Mouse (Mus musculus) adipose tissue, adult 10 weeks (tissue): Measurements from ENCODE around the gene Smarcd1. TPM values are rescaled to one million over a fixed set of nuclear protein-coding genes. Genes with fewer than 3 reads are reported as not detected.

ENCODE experiments used
- polyA plus RNA-seq: library from polyadenylated mRNA; stranded (reverse); fragments of 350-450 nt; fragmentation: Illumina TruSeq; extraction: RNeasy Lipid Tissue Mini Kit (QIAGEN cat#74804); gene quantifications from one replicate; pipeline ENCODE4 v1.2.3, GENCODE M21; 2014; ENCODE audit warnings: low read depth, low replicate concordance

The Smarcd1 gene
- polyA plus RNA-seq, result 17.2 TPM

GRCm38 (mm10) chr15:99701999-99702900 lies at the start of gene Smarcd1:
Gene Smarcd1 (plus strand): TSS chr15:99702129.

GRCm38 (mm10) chr15:99670154-99670821 lies 31.6 kb upstream of the Smarcd1 start, which contains the start of gene Asic1:
Gene Asic1 (plus strand): TSS chr15:99670368.

GRCm38 (mm10) chr15:99705440-99706048 lies 3.6 kb downstream of the Smarcd1 start, which contains the start of gene Gm17349:
Gene Gm17349 (minus strand): TSS chr15:99705490.

GRCm38 (mm10) chr15:99717386-99718334 lies 15.7 kb downstream of the Smarcd1 start, which contains the start of gene Gpd1:
Gene Gpd1 (plus strand): TSS chr15:99717515.

GRCm38 (mm10) chr15:99725341-99726155 lies 23.6 kb downstream of the Smarcd1 start, which contains the start of gene Cox14:
Gene Cox14 (plus strand): TSS chr15:99725618.

Other genes starting within 250 kb of the Smarcd1 start
- 4.5 TPM for gene Nckap5l, start 244.4 kb upstream of the Smarcd1 start, polyA plus RNA-seq
- 7.4 TPM for gene Bcdin3d, start 227.4 kb upstream of the Smarcd1 start, polyA plus RNA-seq
- gene Faim2, start 174.0 kb upstream of the Smarcd1 start, polyA plus RNA-seq, result 25.0 TPM
- gene Aqp2, start 123.1 kb upstream of the Smarcd1 start, polyA plus RNA-seq, result 1.2 TPM
- gene Aqp5, start 111.3 kb upstream of the Smarcd1 start, polyA plus RNA-seq, result 2.5 TPM
- 7.6 TPM for gene Aqp6, start 100.7 kb upstream of the Smarcd1 start, polyA plus RNA-seq
- gene Racgap1, start 50.5 kb upstream of the Smarcd1 start, polyA plus RNA-seq, result 4.6 TPM
- gene Asic1, start 31.8 kb upstream of the Smarcd1 start, polyA plus RNA-seq, result not detected
- not detected for gene Gm17349, start 3.4 kb downstream of the Smarcd1 start, polyA plus RNA-seq
- 164 TPM for gene Gpd1, start 15.4 kb downstream of the Smarcd1 start, polyA plus RNA-seq
- gene Cox14, start 23.5 kb downstream of the Smarcd1 start, polyA plus RNA-seq, result 110 TPM
- gene Cers5, start 70.8 kb downstream of the Smarcd1 start, polyA plus RNA-seq, result 59.7 TPM
- 59.0 TPM for gene Lima1, start 173.3 kb downstream of the Smarcd1 start, polyA plus RNA-seq